Mouse (Mus musculus) cortical plate, adult 2 months (tissue): ENCODE measurements around the gene Nars2. TPM values are rescaled to one million over a fixed set of nuclear protein-coding genes. Genes with fewer than 3 reads are reported as not detected.

Source experiments
- H3K27ac ChIP-seq: fragments of 200-500 bp; 2 replicates; pipeline ENCODE4 v1.5.1; 2012; ENCODE audit warnings: low read length, control low read depth, inconsistent platforms; ENCODE audit not compliant: insufficient read depth
- H3K4me1 ChIP-seq: fragments of 200-500 bp; 2 replicates; pipeline ENCODE4 v1.6.1; 2011; ENCODE audit warnings: low read length; ENCODE audit not compliant: control insufficient read depth, insufficient read depth
- H3K4me3 ChIP-seq: fragments of 200-500 bp; 2 replicates; pipeline ENCODE4 v1.5.1; 2011; ENCODE audit warnings: mild to moderate bottlenecking, low read length, control low read depth; ENCODE audit not compliant: insufficient read depth
- CTCF ChIP-seq: fragments of 200-500 bp; IDR thresholded peaks from 2 replicates; pipeline ENCODE4 v1.5.1; 2011; ENCODE audit warnings: mild to moderate bottlenecking, control low read depth, low read length; ENCODE audit not compliant: insufficient read depth; ENCODE audit errors: extremely low read depth
- POLR2A ChIP-seq: fragments of 200-500 bp; IDR thresholded peaks from 2 replicates; pipeline ENCODE4 v1.6.1; 2011; ENCODE audit warnings: mild to moderate bottlenecking, low read length, control low read depth; ENCODE audit not compliant: insufficient read depth; ENCODE audit errors: extremely low read depth
- polyA plus RNA-seq: library from polyadenylated mRNA; depleted of rRNA; stranded (reverse); fragments of >200 nt; gene quantifications from 2 replicates; pipeline ENCODE4 v1.2.3, GENCODE M21; 2012

Gene Nars2
- polyA plus RNA-seq, 1 experiment: 11.8 TPM

- H3K4me3 ChIP-seq: no peak overlapping the region
- no peak overlapping the region for H3K27ac ChIP-seq
- peaks cover 2% of the 10 kb centered on the region; the same call in 1 of the 2 replicates for H3K4me1 ChIP-seq
- TF ChIP-seq POLR2A: no peak
- TF ChIP-seq CTCF: no peak
Measured at GRCm38 (mm10) chr7:96970359-96970758, 19.1 kb downstream of the Nars2 start.

- peaks cover 2% of the 10 kb centered on the region; the same call in 1 of the 2 replicates for H3K4me1 ChIP-seq
- H3K27ac ChIP-seq: no peak overlapping the region
- H3K4me3 ChIP-seq: no peak overlapping the region
- TF ChIP-seq POLR2A (no peak), CTCF (no peak)
Measured at GRCm38 (mm10) chr7:96971027-96971996, 20.0 kb downstream of the Nars2 start.

GRCm38 (mm10) chr7:96972138-96972904 lies 21.0 kb downstream of the Nars2 start:
- peaks cover 2% of the 10 kb centered on the region; the same call in 1 of the 2 replicates for H3K4me1 ChIP-seq
- H3K4me3 ChIP-seq: no peak overlapping the region
- no peak overlapping the region for H3K27ac ChIP-seq
- TF ChIP-seq CTCF: no peak
- TF ChIP-seq POLR2A: no peak

- TF ChIP-seq CTCF (no peak), POLR2A (no peak)
- Histone ChIP-seq H3K4me1 (peaks cover 2% of the 10 kb centered on the region; the same call in 1 of the 2 replicates), H3K27ac (no peak overlapping the region)
Measured at GRCm38 (mm10) chr7:96975914-96976313, 24.6 kb downstream of the Nars2 start.

GRCm38 (mm10) chr7:96977209-96977608 lies 25.9 kb downstream of the Nars2 start:
- Histone ChIP-seq H3K4me3 (no peak overlapping the region), H3K27ac (no peak overlapping the region), H3K4me1 (no peaks in the 10 kb centered on the region)
- TF ChIP-seq CTCF (no peak), POLR2A (no peak)

More at GRCm38 (mm10) chr7:96975914-96976313, 24.6 kb downstream of the Nars2 start:
- no peak overlapping the region for H3K4me3 ChIP-seq

- Histone ChIP-seq H3K27ac (no peak overlapping the region), H3K4me1 (peaks cover 2% of the 10 kb centered on the region; the same call in 1 of the 2 replicates), H3K4me3 (no peak overlapping the region)
- no peak for TF ChIP-seq POLR2A
- TF ChIP-seq CTCF: no peak
Measured at GRCm38 (mm10) chr7:96981366-96981765, 30.1 kb downstream of the Nars2 start.

- Histone ChIP-seq H3K27ac (no peak overlapping the region), H3K4me3 (no peak overlapping the region), H3K4me1 (peaks cover 7% of the 10 kb centered on the region)
- no peak for TF ChIP-seq CTCF
- TF ChIP-seq POLR2A: no peak
Measured at GRCm38 (mm10) chr7:96983660-96984347, 32.5 kb downstream of the Nars2 start.

GRCm38 (mm10) chr7:96985798-96986197 lies 34.5 kb downstream of the Nars2 start:
- TF ChIP-seq POLR2A (no peak), CTCF (no peak)
- no peak overlapping the region for H3K27ac ChIP-seq
- peaks cover 7% of the 10 kb centered on the region for H3K4me1 ChIP-seq
- H3K4me3 ChIP-seq: no peak overlapping the region
